Mouse (Mus musculus): ENCODE results near the gene Rrp7a.

Rrp7a gene

GRCm38 (mm10) chr15:83122566-83123145, at the start of gene Rrp7a:
Rrp7a (minus strand) TSS chr15:83122801.
- peak; percentile 85 for DNase-seq (ENCODE audit: low spot score)

GRCm38 (mm10) chr15:83171712-83172481, 49.3 kb upstream of the Rrp7a start:
- DNase-seq (ENCODE audit: low spot score) = peak; percentile 95

GRCm38 (mm10) chr15:83170956-83171659, 48.5 kb upstream of the Rrp7a start:
- DNase-seq (ENCODE audit: low spot score) = no peak

- DNase-seq (ENCODE audit: low spot score) = no peak
Measured at GRCm38 (mm10) chr15:83169772-83170722, 47.4 kb upstream of the Rrp7a start.

GRCm38 (mm10) chr15:83168875-83169771, 46.5 kb upstream of the Rrp7a start:
- no peak for DNase-seq (ENCODE audit: low spot score)

- no peak for DNase-seq (ENCODE audit: low spot score)
Measured at GRCm38 (mm10) chr15:83168311-83168710, 45.7 kb upstream of the Rrp7a start.

GRCm38 (mm10) chr15:83167550-83168065, 45.0 kb upstream of the Rrp7a start:
- no peak for DNase-seq (ENCODE audit: low spot score)

GRCm38 (mm10) chr15:83167126-83167525, 44.5 kb upstream of the Rrp7a start:
- no peak for DNase-seq (ENCODE audit: low spot score)

GRCm38 (mm10) chr15:83166642-83167041, 44.0 kb upstream of the Rrp7a start:
- DNase-seq (ENCODE audit: low spot score) = peak; percentile 71

- DNase-seq (ENCODE audit: low spot score) = no peak
Measured at GRCm38 (mm10) chr15:83165526-83166315, 43.1 kb upstream of the Rrp7a start.

- DNase-seq (ENCODE audit: low spot score) = peak; percentile 32
Measured at GRCm38 (mm10) chr15:83164971-83165471, 42.4 kb upstream of the Rrp7a start.

GRCm38 (mm10) chr15:83162818-83163485, 40.4 kb upstream of the Rrp7a start:
- peak; percentile 2 for DNase-seq (ENCODE audit: low spot score)

- peak; percentile 1 for DNase-seq (ENCODE audit: low spot score)
Measured at GRCm38 (mm10) chr15:83162001-83162400, 39.4 kb upstream of the Rrp7a start.

- no peak for DNase-seq (ENCODE audit: low spot score)
Measured at GRCm38 (mm10) chr15:83161062-83161748, 38.6 kb upstream of the Rrp7a start.

- DNase-seq (ENCODE audit: low spot score) = peak; percentile 0
Measured at GRCm38 (mm10) chr15:83160561-83160960, 38.0 kb upstream of the Rrp7a start.

GRCm38 (mm10) chr15:83159823-83160222, 37.2 kb upstream of the Rrp7a start:
- no peak for DNase-seq (ENCODE audit: low spot score)

GRCm38 (mm10) chr15:83158587-83159160, 36.1 kb upstream of the Rrp7a start:
- no peak for DNase-seq (ENCODE audit: low spot score)

- DNase-seq (ENCODE audit: low spot score) = no peak
Measured at GRCm38 (mm10) chr15:83157667-83158064, 35.1 kb upstream of the Rrp7a start.
